Mouse (Mus musculus) right cerebral cortex, adult 18-20 months (tissue): ENCODE results near the gene Zfhx2.

Source experiments
- DNase-seq: peaks from one replicate; pipeline ENCODE4 v3.0.0; 2022; ENCODE audit warnings: mixed read lengths

Gene Zfhx2

GRCm38 (mm10) chr14:55092011-55092577, at the start of gene Zfhx2:
Gene Zfhx2, minus strand, starts transcription at chr14:55092324.
- peak; percentile 97 for DNase-seq

GRCm38 (mm10) chr14:55139313-55139712, 47.2 kb upstream of the Zfhx2 start:
- no peak for DNase-seq

GRCm38 (mm10) chr14:55135676-55136075, 43.6 kb upstream of the Zfhx2 start:
- no peak for DNase-seq

GRCm38 (mm10) chr14:55126521-55126920, 34.4 kb upstream of the Zfhx2 start:
- no peak for DNase-seq

GRCm38 (mm10) chr14:55125711-55126110, 33.6 kb upstream of the Zfhx2 start:
- DNase-seq, result no peak

GRCm38 (mm10) chr14:55122359-55122758, 30.2 kb upstream of the Zfhx2 start:
- DNase-seq, result no peak

- DNase-seq, result no peak
Observed at GRCm38 (mm10) chr14:55121947-55122346, 29.8 kb upstream of the Zfhx2 start.

GRCm38 (mm10) chr14:55119421-55120134, 27.5 kb upstream of the Zfhx2 start:
- DNase-seq, result peak; percentile 60

- DNase-seq, result no peak
Observed at GRCm38 (mm10) chr14:55118852-55119251, 26.7 kb upstream of the Zfhx2 start.

GRCm38 (mm10) chr14:55116425-55117200, 24.5 kb upstream of the Zfhx2 start, which contains the start of gene Jph4:
Gene Jph4, minus strand, starts transcription at chr14:55116935.
- peak; percentile 83 for DNase-seq

- no peak for DNase-seq
Observed at GRCm38 (mm10) chr14:55115846-55116245, 23.7 kb upstream of the Zfhx2 start.

GRCm38 (mm10) chr14:55114759-55115701, 22.9 kb upstream of the Zfhx2 start:
- DNase-seq, result peak; percentile 76

- DNase-seq, result peak; percentile 55
Observed at GRCm38 (mm10) chr14:55113975-55114645, 22.0 kb upstream of the Zfhx2 start.

GRCm38 (mm10) chr14:55113351-55113974, 21.3 kb upstream of the Zfhx2 start:
- DNase-seq, result no peak

- peak; percentile 69 for DNase-seq
Observed at GRCm38 (mm10) chr14:55111720-55112119, 19.6 kb upstream of the Zfhx2 start.

- DNase-seq, result no peak
Observed at GRCm38 (mm10) chr14:55110076-55110475, 18.0 kb upstream of the Zfhx2 start.

GRCm38 (mm10) chr14:55109048-55109873, 17.1 kb upstream of the Zfhx2 start:
- no peak for DNase-seq

- DNase-seq, result peak; percentile 91
Observed at GRCm38 (mm10) chr14:55108202-55108870, 16.2 kb upstream of the Zfhx2 start.

- no peak for DNase-seq
Observed at GRCm38 (mm10) chr14:55106990-55107389, 14.9 kb upstream of the Zfhx2 start.
